Mouse (Mus musculus): ENCODE data around the gene Nox3. TPM values are rescaled to one million over a fixed set of nuclear protein-coding genes. Genes with fewer than 3 reads are reported as not detected.

Nox3 gene
- polyA plus RNA-seq, 2 experiments from 2014 or later = not detected

DNA sequence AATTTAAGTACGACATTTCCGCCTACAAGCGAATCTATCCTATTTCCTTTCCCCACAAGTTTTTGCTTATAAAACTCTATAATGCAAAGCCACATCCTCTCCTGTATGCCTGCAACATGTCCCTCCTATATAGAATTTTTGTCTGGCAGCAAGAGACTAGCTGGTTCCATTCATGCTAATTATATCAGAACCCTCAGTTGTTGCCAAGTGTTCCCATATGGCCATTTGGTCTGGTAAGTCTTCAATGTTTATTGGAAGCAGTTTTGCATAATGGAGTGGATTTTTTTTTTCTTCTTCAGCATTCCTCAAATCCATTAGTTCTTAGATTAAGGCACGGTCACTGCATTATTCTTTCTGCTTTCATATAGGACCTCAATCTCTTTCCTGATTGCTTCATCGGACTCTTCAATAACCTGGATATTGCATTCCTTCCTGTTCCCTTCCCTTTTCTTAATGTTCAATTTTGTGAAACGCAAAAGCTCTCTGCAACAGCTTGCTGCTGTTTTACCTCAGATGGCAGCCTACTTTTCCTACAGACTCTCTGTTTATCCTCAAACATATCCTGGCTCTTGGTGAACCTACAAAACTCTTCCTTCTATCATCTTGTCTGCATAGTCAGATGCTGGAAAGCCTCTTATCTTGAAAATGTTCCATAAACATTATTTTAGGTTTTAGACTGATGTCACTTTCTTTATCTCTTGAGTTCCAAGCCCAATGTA, 92.9 kb downstream of the Nox3 start:
- no peak for ATAC-seq

- ATAC-seq = no peak
Measured at GRCm38 (mm10) chr17:3598393-3598792, 97.7 kb downstream of the Nox3 start.

- no peak for ATAC-seq
Measured at GRCm38 (mm10) chr17:3597866-3598265, 98.2 kb downstream of the Nox3 start.

DNA sequence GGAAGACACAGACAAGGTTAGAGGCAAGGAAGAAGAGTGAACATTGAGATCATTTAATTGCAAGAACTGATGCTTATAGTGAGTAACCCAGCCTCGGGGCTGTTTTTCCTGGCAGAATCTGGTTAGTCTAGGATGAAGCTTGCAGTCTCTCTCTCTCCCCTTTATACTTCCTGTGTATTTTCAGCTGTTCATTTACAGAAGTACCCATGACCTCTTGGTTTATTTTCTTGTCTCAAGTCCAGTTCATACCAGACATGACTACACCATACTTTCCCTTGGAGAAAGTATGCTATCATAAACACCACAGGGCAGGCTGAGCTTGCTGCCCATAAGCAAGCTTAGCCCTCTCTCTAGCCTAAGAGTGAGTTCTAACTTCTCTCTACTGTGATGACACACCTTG, 98.9 kb downstream of the Nox3 start:
- no peak for ATAC-seq

Other genes starting within 250 kb of the Nox3 start
- gene Cldn20, start 163.7 kb downstream of the Nox3 start, polyA plus RNA-seq (2017; shearing (Covaris generic)) = not detected
- 1 to 10 TPM; 9.7 to 10.0 TPM for gene Tfb1m, start 138.5 kb downstream of the Nox3 start, polyA plus RNA-seq (2017; shearing (Covaris generic))